Mouse (Mus musculus) liver, adult 10 weeks (tissue): ENCODE measurements around the gene Mcoln2. TPM values are rescaled to one million over a fixed set of nuclear protein-coding genes. Genes with fewer than 3 reads are reported as not detected.

ENCODE experiments used
- polyA plus RNA-seq: library from polyadenylated mRNA; stranded (reverse); fragments of 350-450 nt; fragmentation: Illumina TruSeq; extraction: RNeasy Lipid Tissue Mini Kit (QIAGEN cat#74804); gene quantifications from one replicate; pipeline ENCODE4 v1.2.3, GENCODE M21; 2014; ENCODE audit warnings: low read depth, low replicate concordance

Gene Mcoln2
- 0.34 TPM for polyA plus RNA-seq

DNA sequence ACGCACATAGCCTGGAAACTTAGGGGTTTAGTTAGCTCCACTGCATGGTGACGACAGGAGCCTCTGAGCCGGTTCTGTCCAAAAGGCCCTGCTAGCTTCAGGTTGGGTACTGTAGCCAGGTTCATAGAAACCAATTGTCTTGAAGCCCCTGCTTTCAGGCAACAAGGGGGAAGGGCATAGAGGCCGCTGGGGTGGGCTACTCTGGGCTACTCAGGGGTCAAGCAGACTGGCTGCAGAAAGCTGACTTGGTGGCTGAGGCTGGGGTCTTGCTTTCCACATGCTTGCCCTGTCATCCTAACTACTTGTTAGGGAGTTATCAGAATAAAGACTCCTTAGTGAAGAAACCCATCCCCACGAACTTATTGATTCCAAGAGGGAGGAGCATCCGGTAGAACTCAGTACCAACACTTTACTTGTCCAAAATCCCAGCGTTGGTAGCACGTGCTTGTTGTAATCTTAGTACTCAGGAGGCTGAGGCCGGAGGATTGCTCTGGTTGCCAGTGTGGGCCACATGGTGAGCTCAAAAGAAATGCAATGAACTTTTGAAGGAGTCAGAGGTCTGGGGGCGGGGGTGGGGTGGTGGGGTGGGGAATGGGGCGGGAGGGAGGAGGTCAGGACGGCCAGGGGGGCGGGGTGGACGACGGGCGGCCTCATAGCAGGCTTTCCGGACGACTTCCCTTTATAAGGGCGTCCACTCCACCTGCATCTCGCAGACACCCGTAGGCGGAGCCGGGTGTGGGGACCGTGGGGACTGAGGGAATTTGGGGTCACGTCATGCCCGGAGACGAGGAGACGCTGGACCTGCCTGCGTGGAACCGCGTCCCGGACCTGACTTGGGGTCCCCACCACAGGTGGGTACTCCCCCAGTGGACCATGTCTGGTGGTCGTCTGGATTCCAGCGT is at the start of gene Mcoln2:
Mcoln2 (plus strand) TSS at position 678 of the 902 bp plus-strand sequence.

DNA sequence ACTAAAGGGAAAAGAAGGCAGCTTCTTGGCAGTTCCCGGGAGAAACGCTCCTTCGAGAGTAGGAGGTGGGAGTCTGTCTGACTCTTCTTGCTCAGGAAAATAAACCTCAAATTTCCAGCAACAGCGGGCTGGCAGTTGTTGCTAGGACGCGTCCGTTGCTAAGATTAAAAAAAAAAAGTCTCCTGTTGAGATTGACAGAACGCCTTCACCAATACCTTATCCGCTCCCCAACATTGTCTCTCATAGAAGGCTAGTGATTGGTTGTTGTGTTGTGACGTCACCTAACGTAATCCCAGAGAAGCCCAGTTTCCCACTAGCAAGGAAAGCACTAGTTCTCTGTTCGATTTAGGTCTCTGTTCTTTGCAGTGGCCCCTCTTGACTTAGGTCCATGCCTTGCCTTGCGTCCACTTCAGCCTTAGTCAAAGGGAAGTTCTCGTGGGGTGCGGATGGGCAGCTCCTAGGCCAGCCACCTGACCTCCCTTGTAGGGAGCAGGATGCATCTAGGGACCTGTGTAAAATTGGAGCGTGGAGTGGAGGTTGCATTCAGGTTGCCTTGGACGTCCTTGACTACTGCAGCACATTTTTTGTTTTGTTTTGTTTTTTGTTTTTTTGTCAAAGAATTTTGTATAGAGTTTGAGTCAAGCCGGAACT is 41.6 kb upstream of the Mcoln2 start, which contains the start of gene Wdr63:
Wdr63 (minus strand) TSS at position 210 of the 651 bp plus-strand sequence.

DNA sequence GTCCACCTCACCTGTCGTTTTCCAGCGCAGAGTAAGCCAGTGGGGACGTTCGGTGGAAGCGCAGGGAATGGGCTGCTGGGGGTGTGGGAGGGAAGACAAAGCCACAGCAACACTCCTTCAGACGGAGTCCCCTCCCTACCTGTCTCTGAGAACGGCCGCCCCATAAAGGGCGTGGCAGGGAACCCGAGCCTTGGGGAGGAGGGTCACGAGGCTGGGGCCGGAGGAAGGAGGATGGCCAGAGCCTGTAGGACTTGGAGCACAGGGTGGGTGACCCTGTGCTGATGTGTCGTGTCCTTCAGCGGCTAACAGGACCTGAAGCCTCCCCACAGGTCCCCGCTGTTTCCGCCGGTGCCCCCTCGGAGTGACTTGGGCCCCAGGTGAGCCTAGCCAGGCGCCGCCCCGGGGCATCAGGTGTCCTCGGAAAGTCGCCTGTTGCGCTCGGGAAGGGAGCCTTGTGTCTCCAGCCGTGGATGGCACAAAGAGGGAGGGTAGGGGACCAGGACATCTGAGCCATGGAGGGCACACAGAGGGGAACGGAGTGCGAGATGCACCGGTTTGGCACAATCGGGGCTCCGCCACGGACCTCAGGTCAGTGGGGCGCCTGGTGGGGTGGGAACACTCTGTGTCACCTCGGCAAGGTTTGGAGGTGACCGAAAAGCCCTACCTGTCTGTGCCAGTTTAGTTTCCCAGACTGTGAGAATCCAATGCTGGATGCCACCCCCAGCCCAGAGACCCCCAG is 32.2 kb upstream of the Mcoln2 start, which contains the start of gene Mcoln3:
Mcoln3 (plus strand) TSS at position 193 of the 739 bp plus-strand sequence.

DNA sequence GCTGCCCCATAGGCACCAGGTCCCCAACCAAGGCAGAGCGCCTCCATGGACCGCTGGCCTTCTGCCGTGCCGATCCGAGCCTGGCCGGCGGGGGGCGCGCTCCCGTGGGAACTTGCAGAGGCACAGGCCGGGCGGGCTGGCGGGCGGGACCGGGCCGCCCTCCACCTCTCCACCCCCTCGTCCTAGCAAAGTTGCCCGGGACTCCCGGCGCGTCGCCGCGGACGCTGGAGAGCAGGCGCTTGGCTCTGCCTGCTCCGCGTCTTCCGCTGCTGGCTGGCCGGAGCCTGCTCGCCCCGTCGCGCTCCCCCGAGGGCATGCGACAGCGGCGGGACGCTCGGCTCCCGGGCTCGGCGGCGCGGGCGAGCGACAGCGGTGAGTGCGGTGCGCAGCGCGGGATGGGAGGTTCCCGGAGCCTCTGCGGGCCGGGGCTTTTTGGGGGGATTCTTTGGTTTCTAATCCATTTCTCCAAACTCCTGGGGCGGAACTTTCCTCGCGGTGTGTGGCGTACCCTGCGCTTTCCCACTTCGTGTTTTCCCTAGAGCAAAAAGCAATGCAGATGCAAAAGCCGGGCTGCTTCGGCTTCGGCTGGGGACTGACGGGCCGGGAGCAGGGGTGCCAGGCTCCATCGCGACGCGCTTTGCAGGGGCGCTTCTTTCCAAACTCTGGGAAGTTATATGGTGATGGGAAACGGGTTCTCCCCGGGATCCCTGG is 71.3 kb downstream of the Mcoln2 start, which contains the start of gene Lpar3:
Lpar3 (plus strand) TSS at position 188 of the 711 bp plus-strand sequence.

Other genes starting within 250 kb of the Mcoln2 start
- gene Bcl10, start 227.0 kb upstream of the Mcoln2 start, polyA plus RNA-seq = 9.8 TPM
- gene 2410004B18Rik, start 211.8 kb upstream of the Mcoln2 start, polyA plus RNA-seq = 17.5 TPM
- 4.2 TPM for gene Syde2, start 162.0 kb upstream of the Mcoln2 start, polyA plus RNA-seq
- gene Wdr63, start 41.7 kb upstream of the Mcoln2 start, polyA plus RNA-seq = not detected
- not detected for gene Mcoln3, start 32.4 kb upstream of the Mcoln2 start, polyA plus RNA-seq
- gene Lpar3, start 71.1 kb downstream of the Mcoln2 start, polyA plus RNA-seq = not detected